Mouse (Mus musculus) liver, embryonic 13.5 days (tissue): ENCODE results near the gene Celsr1. TPM values are rescaled to one million over a fixed set of nuclear protein-coding genes. Genes with fewer than 3 reads are reported as not detected.
A peak's percentile ranks its signal among the peaks of the same experiment; 100 is the strongest.

Source experiments
- ATAC-seq: fragments of 200-750 bp; cut with Nextera tagmentation; 2 replicates; pipeline ENCODE4 v1.8.0; 2017; ENCODE audit warnings: low read depth, mild to moderate bottlenecking, moderate number of reproducible peaks, moderate library complexity
- DNase-seq: peaks from one replicate; pipeline ENCODE4 v3.0.0; 2022
- H3K27ac ChIP-seq: fragments of 300-500 bp; sonication (generic); 2 replicates; pipeline ENCODE4 v1.5.1; 2015; ENCODE audit warnings: moderate library complexity, mild to moderate bottlenecking, inconsistent platforms
- H3K27me3 ChIP-seq: fragments of 300-500 bp; sonication (generic); 2 replicates; pipeline ENCODE4 v1.6.1; 2015; ENCODE audit warnings: mild to moderate bottlenecking, inconsistent platforms
- H3K36me3 ChIP-seq: fragments of 300-500 bp; sonication (generic); 2 replicates; pipeline ENCODE4 v1.6.1; 2015; ENCODE audit warnings: mild to moderate bottlenecking, inconsistent platforms
- H3K4me1 ChIP-seq: fragments of 300-500 bp; sonication (generic); replicated peaks from 2 replicates; pipeline ENCODE4 v1.6.1; 2015; ENCODE audit warnings: inconsistent platforms
- H3K4me2 ChIP-seq: fragments of 300-500 bp; sonication (generic); 2 replicates; pipeline ENCODE4 v1.6.1; 2015; ENCODE audit warnings: inconsistent platforms, mild to moderate bottlenecking, moderate library complexity
- H3K4me3 ChIP-seq: fragments of 300-500 bp; sonication (generic); replicated peaks from 2 replicates; pipeline ENCODE4 v1.5.1; 2015; ENCODE audit warnings: mild to moderate bottlenecking, inconsistent platforms
- H3K9ac ChIP-seq: fragments of 300-500 bp; sonication (generic); 2 replicates; pipeline ENCODE4 v1.6.1; 2015; ENCODE audit warnings: mild to moderate bottlenecking, inconsistent platforms
- H3K9me3 ChIP-seq: fragments of 300-500 bp; sonication (generic); replicated peaks from 2 replicates; pipeline ENCODE4 v1.6.1; 2016; ENCODE audit warnings: inconsistent platforms
- WGBS: fragments of 180-500 bp; shearing (Covaris S2); methylation state at CpG from one replicate; pipeline ENCODE4 v1.1.7; 2015; ENCODE audit not compliant: insufficient replicate concordance; 5-methylcytosine and 5-hydroxymethylcytosine counted together
- polyA plus RNA-seq: library from polyadenylated mRNA; unstranded; fragments of >200 nt; fragmentation: Nextera tagmentation; extraction: Ambion mirVana; gene quantifications from 2 replicates; pipeline ENCODE4 v1.2.1, GENCODE M21; 2015

Celsr1 gene
- polyA plus RNA-seq, 1 experiment from 2014 or later: 0.20 TPM

DNA sequence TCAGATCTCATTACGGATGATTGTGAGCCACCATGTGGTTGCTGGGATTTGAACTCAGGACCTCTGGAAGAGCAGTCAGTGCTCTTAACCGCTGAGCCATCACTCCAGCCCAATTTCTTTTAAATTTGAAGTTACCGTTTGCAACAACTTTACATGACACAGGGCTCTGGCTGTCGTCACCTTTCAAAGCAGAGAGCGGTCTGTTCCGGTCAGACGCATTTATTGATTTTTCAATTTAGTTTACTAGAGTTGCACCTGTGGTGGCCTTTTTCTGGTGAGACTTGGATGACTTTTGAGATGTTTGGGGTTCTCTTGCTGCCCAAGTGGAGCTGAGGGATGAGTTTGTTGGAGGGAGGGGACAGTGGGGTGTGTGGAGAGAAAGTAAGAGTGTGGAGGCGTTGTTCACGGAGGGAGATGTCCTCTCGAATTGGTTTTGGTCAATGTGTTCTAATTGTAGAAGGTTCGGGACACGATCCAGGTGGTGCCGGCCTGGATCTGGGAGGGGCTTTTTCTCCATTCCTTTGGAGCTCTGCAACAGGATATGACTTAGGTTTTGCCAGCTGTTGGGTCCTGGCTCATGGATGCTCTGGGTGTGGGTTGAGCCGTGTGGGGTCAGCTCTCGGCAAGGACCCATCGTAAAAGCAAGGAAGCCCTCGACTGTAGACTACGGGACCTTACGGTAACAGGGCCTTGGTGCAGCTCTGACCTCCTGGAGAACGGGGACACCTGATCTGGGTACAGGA, 41.9 kb upstream of the Celsr1 start:
- Histone ChIP-seq H3K9ac (no peak overlapping the region), H3K4me1 (peaks cover 61% of the 10 kb centered on the region), H3K4me3 (no peak overlapping the region), H3K27me3 (no peaks in the 10 kb centered on the region), H3K9me3 (no peaks in the 10 kb centered on the region), H3K4me2 (no peak overlapping the region), H3K27ac (no peak overlapping the region), H3K36me3 (peaks cover 7% of the 10 kb centered on the region; the same call in 1 of the 2 replicates)
- ATAC-seq: no peak
- 85% methylated on average over 20 of the region's 20 CpGs for WGBS
- DNase-seq: no peak

DNA sequence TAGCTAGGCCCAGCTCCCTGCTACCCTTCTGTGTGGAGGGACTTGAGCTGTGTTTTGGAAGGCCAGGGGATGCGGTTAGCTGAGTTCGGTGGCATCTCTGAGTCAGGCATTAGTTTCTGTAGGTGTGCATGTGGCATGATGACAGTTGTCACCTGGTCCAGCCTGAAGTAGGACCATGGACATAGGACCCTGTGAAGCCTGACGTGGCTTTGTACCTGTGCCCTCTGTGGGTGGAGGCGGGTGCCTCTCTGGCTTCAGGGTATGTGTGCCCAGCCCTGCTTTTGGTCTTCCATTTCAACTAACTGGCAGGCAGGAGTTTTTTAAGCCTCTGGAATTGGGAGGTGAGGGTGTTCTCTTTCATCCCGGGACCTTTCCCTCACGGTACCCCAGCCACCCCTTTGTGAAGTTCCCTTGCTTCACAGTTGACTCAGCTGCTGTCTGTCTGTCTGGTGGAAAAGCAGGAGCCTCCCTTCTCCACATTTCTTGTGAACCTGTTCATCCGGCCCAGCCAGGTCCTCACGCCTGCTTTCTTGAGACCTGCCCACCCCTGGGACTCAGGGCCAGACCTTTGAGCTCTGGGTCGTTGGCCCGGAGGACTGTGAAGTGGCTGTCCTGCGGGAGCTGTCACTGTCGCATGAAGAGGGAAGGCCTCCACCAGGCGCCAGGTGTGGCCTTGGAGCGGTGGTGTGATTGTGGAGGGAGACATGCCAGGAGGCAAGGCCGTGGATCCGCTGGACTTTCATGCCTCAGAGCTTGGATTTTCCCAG, 40.8 kb upstream of the Celsr1 start:
- ATAC-seq: no peak
- H3K4me2 ChIP-seq: no peak overlapping the region
- H3K27ac ChIP-seq: no peak overlapping the region

DNA sequence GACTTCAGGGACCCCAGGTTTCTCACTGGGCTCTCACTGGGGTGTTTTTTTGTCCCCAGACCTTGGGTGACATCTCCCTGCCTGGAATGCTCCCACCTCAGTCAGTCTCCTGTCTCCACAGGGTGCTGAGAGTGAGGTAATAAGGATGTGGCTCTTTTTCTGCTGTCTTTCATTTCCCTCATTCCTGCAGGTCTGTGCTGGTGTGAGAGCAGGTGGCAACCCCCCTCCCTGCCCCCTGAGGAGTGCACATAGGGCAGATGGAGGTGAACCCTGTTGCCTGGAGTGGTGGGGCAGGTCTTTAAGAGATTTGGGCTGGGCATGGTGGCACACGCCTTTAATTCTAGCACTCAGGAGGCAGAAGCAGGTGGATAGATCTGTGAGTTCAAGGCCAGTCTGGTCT, 37.6 kb upstream of the Celsr1 start:
- Histone ChIP-seq H3K9ac (no peak overlapping the region), H3K4me2 (no peak overlapping the region), H3K27ac (peak overlapping the region; percentile 16; the same call in 1 of the 2 replicates), H3K27me3 (no peaks in the 10 kb centered on the region), H3K36me3 (peaks cover 13% of the 10 kb centered on the region; the same call in 1 of the 2 replicates), H3K9me3 (no peaks in the 10 kb centered on the region), H3K4me3 (no peak overlapping the region), H3K4me1 (peaks cover 73% of the 10 kb centered on the region)
- DNase-seq (no peak), ATAC-seq (no peak)
- 55% methylated on average over 1 of the region's 1 CpGs for WGBS

More for the DNA sequence above, 40.8 kb upstream of the Celsr1 start:
- Histone ChIP-seq H3K4me3 (no peak overlapping the region), H3K9me3 (no peaks in the 10 kb centered on the region), H3K27me3 (no peaks in the 10 kb centered on the region), H3K4me1 (peaks cover 66% of the 10 kb centered on the region), H3K9ac (no peak overlapping the region), H3K36me3 (peaks cover 8% of the 10 kb centered on the region; the same call in 1 of the 2 replicates)
- WGBS: 84% methylated on average over 16 of the region's 16 CpGs
- no peak for DNase-seq

DNA sequence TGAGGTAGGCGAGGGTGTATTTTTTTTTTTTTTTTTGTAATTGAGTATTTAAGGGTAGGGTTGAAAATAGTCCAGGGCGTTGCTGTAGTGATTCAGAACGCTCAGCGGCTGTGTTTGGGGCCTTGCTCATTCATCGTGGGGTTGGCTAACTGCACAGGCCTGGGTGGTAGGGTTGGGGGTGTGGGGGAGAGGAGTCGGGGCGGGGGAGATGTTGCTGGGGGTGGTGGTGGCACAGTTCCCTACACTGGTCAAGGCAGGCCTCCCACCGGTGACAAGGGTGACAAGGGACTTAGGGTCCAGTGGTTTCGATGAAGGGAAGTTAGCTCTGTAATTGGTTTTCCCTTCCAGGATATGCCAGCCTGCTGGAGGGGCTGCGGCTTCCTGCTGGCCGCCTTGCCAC, 36.8 kb upstream of the Celsr1 start:
- H3K27me3 ChIP-seq: no peaks in the 10 kb centered on the region
- H3K36me3 ChIP-seq: peaks cover 18% of the 10 kb centered on the region
- no peak for ATAC-seq
- 31% methylated on average over 11 of the region's 11 CpGs for WGBS
- H3K9ac ChIP-seq: no peak overlapping the region; the same call in 1 of the 2 replicates
- no peak overlapping the region for H3K4me3 ChIP-seq
- no peak for DNase-seq
- H3K4me2 ChIP-seq: 0 out of 2 replicates have a peak overlapping the region, but pooled peaks have one; percentile 6
- H3K4me1 ChIP-seq: peaks cover 77% of the 10 kb centered on the region
- H3K27ac ChIP-seq: no peak overlapping the region
- no peaks in the 10 kb centered on the region for H3K9me3 ChIP-seq

DNA sequence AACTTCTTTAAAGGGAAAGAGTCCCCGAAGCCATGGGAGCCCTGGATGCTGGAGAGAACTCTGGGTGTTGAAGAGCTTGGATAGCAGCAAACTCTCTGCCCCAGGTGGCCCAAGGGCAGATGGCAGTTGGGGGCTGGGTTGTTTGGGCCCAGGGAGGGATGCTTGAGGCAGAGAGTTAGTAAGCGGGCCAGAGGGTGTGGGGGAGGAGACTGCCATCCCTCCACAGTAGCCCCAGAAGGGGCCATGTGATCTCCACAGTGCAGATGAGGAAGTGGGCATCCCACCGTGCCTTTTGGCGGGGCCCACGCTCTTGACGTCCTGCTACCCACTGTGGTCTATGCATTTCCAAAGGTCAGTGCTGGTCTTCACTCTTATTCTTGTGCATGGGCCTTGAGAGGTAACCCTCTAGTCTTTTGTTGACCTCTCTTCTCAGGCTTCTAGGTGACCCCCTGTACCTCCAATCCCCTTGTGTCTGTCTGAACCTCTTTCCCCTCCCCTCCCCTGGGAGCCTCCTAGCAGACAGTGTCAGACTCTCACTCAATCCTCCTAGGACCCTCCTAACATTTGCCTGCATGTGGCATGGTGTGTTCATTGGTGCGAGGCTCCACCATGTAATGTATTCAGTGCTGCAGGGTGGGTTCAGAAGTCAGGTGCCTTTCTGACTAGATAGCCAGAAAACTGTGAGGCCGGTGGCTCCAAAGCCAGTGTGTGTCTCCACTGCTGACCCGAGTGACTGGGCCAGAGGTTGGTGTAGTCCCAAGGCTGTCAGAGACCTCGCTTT, 35.6 kb upstream of the Celsr1 start:
- Histone ChIP-seq H3K36me3 (peaks cover 12% of the 10 kb centered on the region), H3K9ac (no peak overlapping the region), H3K27me3 (no peaks in the 10 kb centered on the region), H3K4me3 (no peak overlapping the region), H3K9me3 (no peaks in the 10 kb centered on the region), H3K4me1 (peaks cover 84% of the 10 kb centered on the region), H3K27ac (peak overlapping the region; percentile 64), H3K4me2 (no peak overlapping the region)
- ATAC-seq: no peak
- WGBS: 64% methylated on average over 10 of the region's 10 CpGs
- no peak for DNase-seq

DNA sequence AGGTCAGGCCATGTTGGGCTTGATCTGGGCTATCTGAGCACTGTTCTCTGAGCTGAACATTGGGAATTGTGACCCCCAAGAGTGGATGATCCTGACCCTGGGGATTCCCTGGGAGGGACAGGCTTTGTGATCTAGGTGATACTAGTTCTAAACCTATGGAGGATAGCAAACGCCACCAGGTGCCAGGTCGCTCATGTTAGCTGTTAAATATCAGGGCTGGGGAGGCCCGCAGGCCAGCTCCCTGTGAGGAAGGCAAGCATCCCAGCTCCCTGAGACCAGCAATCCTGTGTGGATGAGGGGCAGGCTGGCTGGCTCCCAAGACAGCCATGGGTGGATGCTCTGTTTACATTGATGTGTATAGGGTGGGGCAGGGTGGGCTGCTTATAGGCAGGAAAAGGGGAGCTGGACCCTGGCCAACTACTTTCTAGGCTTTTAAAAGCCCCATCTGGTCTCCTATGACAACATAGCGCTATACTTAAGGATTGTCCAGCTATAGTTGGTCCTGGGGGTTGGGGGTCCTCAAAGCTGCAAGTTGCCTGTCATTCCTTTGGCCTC, 34.4 kb upstream of the Celsr1 start:
- peaks cover 93% of the 10 kb centered on the region for H3K4me1 ChIP-seq
- peak overlapping the region; percentile 61 for H3K27ac ChIP-seq

DNA sequence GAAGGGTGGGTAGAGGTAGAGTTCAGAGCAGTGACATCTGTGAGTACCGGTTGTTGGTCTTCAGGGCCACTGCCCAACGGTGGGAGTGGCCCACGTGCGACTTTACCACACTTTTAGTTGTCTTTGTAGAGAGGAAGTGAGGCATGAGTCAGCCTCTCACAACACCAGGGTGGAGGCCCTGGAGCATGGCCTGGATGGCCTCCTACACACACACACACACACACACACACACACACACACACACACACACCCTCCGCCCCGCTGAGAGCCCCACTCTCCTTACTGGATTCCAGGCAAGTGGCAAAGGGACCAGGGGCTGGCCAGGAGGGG, 34.0 kb upstream of the Celsr1 start:
- Histone ChIP-seq H3K9ac (0 out of 2 replicates have a peak overlapping the region, but pooled peaks have one; percentile 17), H3K27ac (peak overlapping the region; percentile 61), H3K9me3 (no peaks in the 10 kb centered on the region), H3K4me2 (no peak overlapping the region), H3K4me1 (peaks cover 97% of the 10 kb centered on the region), H3K36me3 (peaks cover 10% of the 10 kb centered on the region), H3K27me3 (no peaks in the 10 kb centered on the region), H3K4me3 (no peak overlapping the region)
- 15% methylated on average over 6 of the region's 6 CpGs for WGBS
- no peak for ATAC-seq
- DNase-seq: no peak

More for the DNA sequence above, 34.4 kb upstream of the Celsr1 start:
- H3K9me3 ChIP-seq: no peaks in the 10 kb centered on the region
- no peaks in the 10 kb centered on the region for H3K27me3 ChIP-seq
- WGBS: 87% methylated on average over 4 of the region's 4 CpGs
- no peak for DNase-seq
- no peak overlapping the region for H3K4me3 ChIP-seq
- H3K4me2 ChIP-seq: no peak overlapping the region
- H3K9ac ChIP-seq: 0 out of 2 replicates have a peak overlapping the region, but pooled peaks have one; percentile 17
- no peak for ATAC-seq
- peaks cover 10% of the 10 kb centered on the region for H3K36me3 ChIP-seq

DNA sequence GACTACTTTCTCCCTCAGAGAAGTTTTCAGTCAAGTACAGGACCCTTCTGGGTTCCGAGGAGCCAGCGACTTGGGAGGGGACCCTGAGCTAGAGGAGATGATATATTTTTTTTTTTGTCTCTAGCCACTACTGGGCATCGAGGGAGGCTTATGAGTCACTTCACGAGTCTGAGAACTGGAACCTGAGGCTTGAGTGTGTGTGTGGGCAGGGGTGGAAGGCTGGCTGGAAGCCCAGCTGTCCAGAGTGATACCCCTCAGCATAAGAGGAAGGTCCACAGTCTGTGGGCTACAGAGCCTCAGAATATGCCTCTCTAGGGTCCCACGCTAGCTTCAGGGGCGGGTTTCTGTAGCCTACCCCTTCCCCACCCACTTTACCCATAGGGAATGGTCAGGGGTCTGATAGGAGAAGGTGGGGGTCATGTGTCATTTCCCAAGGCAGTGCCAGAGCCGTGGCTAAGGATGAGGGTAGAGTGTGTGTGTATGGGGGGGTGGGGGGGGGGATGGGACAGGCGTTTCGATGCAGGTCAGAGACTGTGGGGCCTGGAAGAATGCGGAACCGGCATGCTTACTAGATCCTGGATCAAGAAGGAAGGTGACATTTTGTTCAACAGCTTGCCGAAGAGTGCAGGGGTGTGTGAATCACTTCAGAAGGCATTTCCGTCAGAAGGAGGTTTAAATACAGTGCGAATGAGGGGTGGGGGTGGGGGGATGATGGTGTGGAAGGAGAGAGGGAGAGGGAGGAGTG, 33.4 kb upstream of the Celsr1 start:
- H3K4me3 ChIP-seq: no peak overlapping the region
- H3K4me1 ChIP-seq: peaks cover 99% of the 10 kb centered on the region
- no peak overlapping the region for H3K4me2 ChIP-seq
- no peak for DNase-seq
- peak overlapping the region; percentile 61 for H3K27ac ChIP-seq
- 36% methylated on average over 14 of the region's 14 CpGs for WGBS
- no peaks in the 10 kb centered on the region for H3K27me3 ChIP-seq
- ATAC-seq: no peak
- peaks cover 10% of the 10 kb centered on the region for H3K36me3 ChIP-seq
- H3K9me3 ChIP-seq: no peaks in the 10 kb centered on the region
- H3K9ac ChIP-seq: peak overlapping the region; percentile 24; the same call in 1 of the 2 replicates

DNA sequence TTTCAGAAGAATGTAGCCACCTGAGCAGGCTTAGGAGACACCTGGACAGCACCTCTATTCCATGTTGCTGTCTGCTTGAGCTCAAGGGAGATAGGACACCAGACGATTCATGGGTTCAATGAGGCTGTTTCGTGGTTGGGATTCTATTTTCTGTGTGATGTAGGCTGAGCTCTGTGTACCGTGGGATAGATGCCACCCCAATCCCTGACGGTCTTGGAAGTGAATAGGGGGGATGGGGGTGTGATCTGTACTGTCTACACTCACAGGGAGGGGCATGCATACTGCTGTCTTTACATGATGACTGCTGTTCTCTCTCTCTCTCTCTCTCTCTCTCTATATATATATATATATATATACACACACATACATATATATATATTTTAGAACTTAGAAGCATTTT, 31.8 kb upstream of the Celsr1 start:
- Histone ChIP-seq H3K27ac (peak overlapping the region; percentile 93), H3K9me3 (no peaks in the 10 kb centered on the region), H3K4me2 (peak overlapping the region; percentile 65), H3K36me3 (peaks cover 10% of the 10 kb centered on the region), H3K4me3 (peak overlapping the region; percentile 22), H3K4me1 (peaks cover 99% of the 10 kb centered on the region), H3K9ac (peak overlapping the region; percentile 60), H3K27me3 (no peaks in the 10 kb centered on the region)
- 61% methylated on average over 4 of the region's 4 CpGs for WGBS
- ATAC-seq: no peak
- no peak for DNase-seq

DNA sequence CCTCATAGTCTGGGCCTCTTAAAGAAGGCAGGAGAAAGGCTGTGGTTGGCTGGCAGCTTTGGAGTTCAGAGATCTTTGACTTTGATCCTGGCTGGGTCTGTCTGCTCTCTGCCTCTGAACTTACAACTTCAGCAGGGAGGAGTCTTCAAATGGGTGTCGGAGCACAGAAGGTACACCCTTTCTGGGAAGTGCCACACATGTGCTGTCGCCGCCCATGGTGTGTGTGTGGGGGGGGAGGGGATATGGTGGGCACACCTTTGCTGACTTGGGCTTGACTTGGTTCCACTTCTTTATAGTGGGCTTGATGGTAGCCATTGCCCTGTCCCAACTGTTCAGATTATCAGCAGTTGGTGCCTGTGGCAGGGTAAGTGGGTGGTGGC, 31.3 kb upstream of the Celsr1 start:
- 23% methylated on average over 3 of the region's 3 CpGs for WGBS
- peaks cover 10% of the 10 kb centered on the region for H3K36me3 ChIP-seq
- H3K4me2 ChIP-seq: peak overlapping the region; percentile 65
- ATAC-seq (peak; percentile 84), DNase-seq (peak; percentile 49)
- peak overlapping the region; percentile 22 for H3K4me3 ChIP-seq
- H3K27me3 ChIP-seq: no peaks in the 10 kb centered on the region
- H3K9ac ChIP-seq: peak overlapping the region; percentile 60
- H3K9me3 ChIP-seq: no peaks in the 10 kb centered on the region
- H3K27ac ChIP-seq: peak overlapping the region; percentile 93
- H3K4me1 ChIP-seq: peaks cover 99% of the 10 kb centered on the region
